Mouse (Mus musculus) heart, adult 9 months (tissue): Measurements from ENCODE around the gene Olfr648.
A peak's percentile ranks its signal among the peaks of the same experiment; 100 is the strongest.

Source experiments
- DNase-seq, 2 experiments: peaks; one replicate each; pipeline ENCODE4 v3.0.0; 2022; ENCODE audit warnings: low spot score in 2 of 2

The Olfr648 gene

GRCm38 (mm10) chr7:104183292-104183691, at the start of gene Olfr648:
Olfr648 (minus strand) TSS chr7:104183392.
- DNase-seq: no peak

GRCm38 (mm10) chr7:104231203-104231602, 48.0 kb upstream of the Olfr648 start:
- peak in 1 of 2 experiments; percentile 6 for DNase-seq

- DNase-seq: peak; percentile 79 to 83
These were observed 35.7 kb upstream of the Olfr648 start, which contains the start of gene Trim6 for GRCm38 (mm10) chr7:104218701-104219569. Trim6 (plus strand) TSS chr7:104218793.

GRCm38 (mm10) chr7:104217881-104218280, 34.7 kb upstream of the Olfr648 start:
- DNase-seq: no peak

- no peak for DNase-seq
These were observed 32.9 kb upstream of the Olfr648 start for GRCm38 (mm10) chr7:104216011-104216535.

GRCm38 (mm10) chr7:104206197-104206596, 23.0 kb upstream of the Olfr648 start:
- DNase-seq: no peak

- DNase-seq: peak; percentile 31 to 58
These were observed 16.6 kb upstream of the Olfr648 start for GRCm38 (mm10) chr7:104199822-104200221.

GRCm38 (mm10) chr7:104195885-104196284, 12.7 kb upstream of the Olfr648 start, which contains the start of gene Olfr649:
Olfr649 (minus strand) TSS chr7:104195985.
- DNase-seq: no peak

- DNase-seq: no peak
These were observed 8.1 kb upstream of the Olfr648 start for GRCm38 (mm10) chr7:104191275-104191674.

- DNase-seq: no peak
These were observed 4.1 kb downstream of the Olfr648 start for GRCm38 (mm10) chr7:104179074-104179473.

- no peak for DNase-seq
These were observed 4.7 kb downstream of the Olfr648 start for GRCm38 (mm10) chr7:104178422-104179054.

- no peak for DNase-seq
These were observed 8.1 kb downstream of the Olfr648 start for GRCm38 (mm10) chr7:104175085-104175484.

GRCm38 (mm10) chr7:104169634-104170204, 13.5 kb downstream of the Olfr648 start:
- no peak for DNase-seq

- no peak for DNase-seq
These were observed 16.1 kb downstream of the Olfr648 start for GRCm38 (mm10) chr7:104167105-104167504.

- no peak for DNase-seq
These were observed 32.7 kb downstream of the Olfr648 start, which contains the start of gene Ubqlnl for GRCm38 (mm10) chr7:104150456-104150855. Ubqlnl (minus strand) TSS chr7:104150556.

GRCm38 (mm10) chr7:104143179-104143578, 40.0 kb downstream of the Olfr648 start, which contains the start of gene Ubqln3:
Ubqln3 (minus strand) TSS chr7:104143279.
- DNase-seq: no peak

- DNase-seq: no peak
These were observed 45.9 kb downstream of the Olfr648 start, which contains the start of gene Olfr643 for GRCm38 (mm10) chr7:104137305-104137704. Olfr643 (minus strand) TSS chr7:104137405.

- DNase-seq: no peak
These were observed 53.5 kb downstream of the Olfr648 start, which contains the start of gene Ubqln5 for GRCm38 (mm10) chr7:104129726-104130125. Ubqln5 (minus strand) TSS chr7:104129826.
